Mouse (Mus musculus) midbrain, embryonic 16.5 days (tissue): ENCODE results near the gene Galnt2. TPM values are rescaled to one million over a fixed set of nuclear protein-coding genes. Genes with fewer than 3 reads are reported as not detected.

Experiments
- ATAC-seq: fragments of 200-750 bp; cut with Nextera tagmentation; 2 replicates; pipeline ENCODE4 v1.8.0; 2017; ENCODE audit warnings: moderate TSS enrichment
- H3K27ac ChIP-seq: fragments of 300-500 bp; sonication (generic); 2 replicates; pipeline ENCODE4 v1.5.1; 2014; ENCODE audit warnings: mild to moderate bottlenecking, low read length, mixed read lengths
- H3K27me3 ChIP-seq: fragments of 300-500 bp; sonication (generic); 2 replicates; pipeline ENCODE4 v1.6.1; 2014; ENCODE audit warnings: low read depth, low read length, mixed read lengths; ENCODE audit not compliant: control insufficient read depth, insufficient read depth
- H3K36me3 ChIP-seq: fragments of 300-500 bp; sonication (generic); 2 replicates; pipeline ENCODE4 v1.6.1; 2014; ENCODE audit warnings: mild to moderate bottlenecking, low read length, moderate library complexity, mixed read lengths; ENCODE audit not compliant: control insufficient read depth, insufficient read depth
- H3K4me1 ChIP-seq: fragments of 300-500 bp; sonication (generic); 2 replicates; pipeline ENCODE4 v1.6.1; 2014; ENCODE audit warnings: mild to moderate bottlenecking, low read length, mixed read lengths; ENCODE audit not compliant: control insufficient read depth, insufficient read depth
- H3K4me2 ChIP-seq: fragments of 300-500 bp; sonication (generic); 2 replicates; pipeline ENCODE4 v1.6.1; 2014; ENCODE audit warnings: mild to moderate bottlenecking, low read length, mixed read lengths
- H3K4me3 ChIP-seq: fragments of 300-500 bp; sonication (generic); 2 replicates; pipeline ENCODE4 v1.5.1; 2014; ENCODE audit warnings: low read depth, mild to moderate bottlenecking, low read length, moderate library complexity, mixed read lengths
- H3K9ac ChIP-seq: fragments of 300-500 bp; sonication (generic); 2 replicates; pipeline ENCODE4 v1.6.1; 2014; ENCODE audit warnings: low read depth, low read length, mixed read lengths
- H3K9me3 ChIP-seq: fragments of 300-500 bp; sonication (generic); replicated peaks from 2 replicates; pipeline ENCODE4 v1.6.1; 2014; ENCODE audit warnings: mild to moderate bottlenecking, low read length, mixed read lengths; ENCODE audit not compliant: control insufficient read depth, poor library complexity, severe bottlenecking
- WGBS: fragments of 180-500 bp; shearing (Covaris S2); extraction: QIAGEN DNeasy Blood & Tissue Kit; methylation state at CpG from one replicate; pipeline ENCODE4 v1.1.7; 2014; 5-methylcytosine and 5-hydroxymethylcytosine counted together
- polyA plus RNA-seq: library from polyadenylated mRNA; unstranded; fragments of >200 nt; fragmentation: Nextera tagmentation; extraction: Ambion mirVana; gene quantifications from 2 replicates; pipeline ENCODE4 v1.2.1, GENCODE M21; 2015

The Galnt2 gene
- polyA plus RNA-seq, 1 experiment from 2014 or later = 45.7 TPM

- Histone ChIP-seq H3K27ac (no peak overlapping the region), H3K9me3 (no peaks in the 10 kb centered on the region), H3K4me2 (no peak overlapping the region), H3K4me1 (no peaks in the 10 kb centered on the region), H3K9ac (no peak overlapping the region), H3K27me3 (no peaks in the 10 kb centered on the region), H3K36me3 (no peaks in the 10 kb centered on the region), H3K4me3 (no peak overlapping the region)
- no peak for ATAC-seq
These were observed 14.2 kb upstream of the Galnt2 start for GRCm38 (mm10) chr8:124216951-124217350.

GRCm38 (mm10) chr8:124229883-124230282 lies 1.3 kb upstream of the Galnt2 start:
- Histone ChIP-seq H3K27me3 (no peaks in the 10 kb centered on the region), H3K9ac (no peak overlapping the region), H3K36me3 (no peaks in the 10 kb centered on the region), H3K9me3 (no peaks in the 10 kb centered on the region), H3K4me1 (peaks cover 25% of the 10 kb centered on the region), H3K27ac (no peak overlapping the region), H3K4me2 (no peak overlapping the region), H3K4me3 (no peak overlapping the region)
- no peak for ATAC-seq
- 73% methylated on average over 2 of the region's 2 CpGs for WGBS

GRCm38 (mm10) chr8:124230496-124231175 lies 555 bp upstream of the Galnt2 start:
- H3K9ac ChIP-seq = peak overlapping the region; percentile 58
- no peaks in the 10 kb centered on the region for H3K27me3 ChIP-seq
- no peaks in the 10 kb centered on the region for H3K36me3 ChIP-seq
- peak overlapping the region; percentile 84 for H3K4me3 ChIP-seq
- no peaks in the 10 kb centered on the region for H3K9me3 ChIP-seq
- no peak; the same call in 1 of the 2 replicates for ATAC-seq
- peaks cover 26% of the 10 kb centered on the region for H3K4me1 ChIP-seq
- H3K4me2 ChIP-seq = peak overlapping the region; percentile 92
- H3K27ac ChIP-seq = peak overlapping the region; percentile 72
- WGBS = 55% methylated on average over 8 of the region's 8 CpGs

- Histone ChIP-seq H3K9ac (peak overlapping the region; percentile 86), H3K4me2 (peak overlapping the region; percentile 92), H3K4me1 (peaks cover 29% of the 10 kb centered on the region), H3K27me3 (no peaks in the 10 kb centered on the region), H3K36me3 (no peaks in the 10 kb centered on the region), H3K4me3 (peak overlapping the region; percentile 84), H3K27ac (peak overlapping the region; percentile 72), H3K9me3 (no peaks in the 10 kb centered on the region)
- peak; percentile 70 for ATAC-seq
- WGBS = under 1% methylated on average over 82 of the region's 83 CpGs
These were observed 491 bp downstream of the Galnt2 start for GRCm38 (mm10) chr8:124231485-124232279.

GRCm38 (mm10) chr8:124232280-124232600 lies 1.0 kb downstream of the Galnt2 start:
- peak overlapping the region; percentile 86 for H3K9ac ChIP-seq
- peaks cover 29% of the 10 kb centered on the region for H3K4me1 ChIP-seq
- no peaks in the 10 kb centered on the region for H3K36me3 ChIP-seq
- no peak for ATAC-seq
- H3K4me2 ChIP-seq = peak overlapping the region; percentile 92
- H3K27ac ChIP-seq = no peak overlapping the region
- H3K4me3 ChIP-seq = peak overlapping the region; percentile 84
- 5% methylated on average over 18 of the region's 18 CpGs for WGBS
- no peaks in the 10 kb centered on the region for H3K9me3 ChIP-seq
- H3K27me3 ChIP-seq = no peaks in the 10 kb centered on the region

- Histone ChIP-seq H3K36me3 (no peaks in the 10 kb centered on the region), H3K4me3 (no peak overlapping the region), H3K27ac (peak overlapping the region; percentile 35; the same call in 1 of the 2 replicates), H3K9ac (peak overlapping the region; percentile 28; the same call in 1 of the 2 replicates), H3K27me3 (no peaks in the 10 kb centered on the region), H3K4me2 (peak overlapping the region; percentile 92), H3K9me3 (no peaks in the 10 kb centered on the region), H3K4me1 (peaks cover 32% of the 10 kb centered on the region)
- WGBS = 45% methylated on average over 2 of the region's 2 CpGs
- no peak for ATAC-seq
These were observed 3.3 kb downstream of the Galnt2 start for GRCm38 (mm10) chr8:124234496-124234895.

GRCm38 (mm10) chr8:124235536-124235935 lies 4.3 kb downstream of the Galnt2 start:
- peaks cover 42% of the 10 kb centered on the region for H3K4me1 ChIP-seq
- no peaks in the 10 kb centered on the region for H3K9me3 ChIP-seq
- no peak overlapping the region for H3K4me3 ChIP-seq
- no peak overlapping the region for H3K9ac ChIP-seq
- no peaks in the 10 kb centered on the region for H3K36me3 ChIP-seq
- H3K27ac ChIP-seq = no peak overlapping the region
- ATAC-seq = no peak
- 97% methylated on average over 4 of the region's 4 CpGs for WGBS
- H3K4me2 ChIP-seq = no peak overlapping the region
- no peaks in the 10 kb centered on the region for H3K27me3 ChIP-seq

- no peaks in the 10 kb centered on the region for H3K36me3 ChIP-seq
- H3K27me3 ChIP-seq = no peaks in the 10 kb centered on the region
- no peaks in the 10 kb centered on the region; the same call in 1 of the 2 replicates for H3K9me3 ChIP-seq
- H3K9ac ChIP-seq = no peak overlapping the region
- H3K4me1 ChIP-seq = peaks cover 28% of the 10 kb centered on the region
- H3K4me2 ChIP-seq = no peak overlapping the region
- H3K27ac ChIP-seq = no peak overlapping the region
- no peak overlapping the region for H3K4me3 ChIP-seq
- WGBS = 88% methylated on average over 6 of the region's 6 CpGs
- ATAC-seq = no peak
These were observed 8.2 kb downstream of the Galnt2 start for GRCm38 (mm10) chr8:124239350-124239749.

- 69% methylated on average over 8 of the region's 8 CpGs for WGBS
- Histone ChIP-seq H3K9ac (0 out of 2 replicates have a peak overlapping the region, but pooled peaks have one; percentile 14), H3K9me3 (no peaks in the 10 kb centered on the region; the same call in 1 of the 2 replicates), H3K4me3 (no peak overlapping the region), H3K36me3 (no peaks in the 10 kb centered on the region; the same call in 1 of the 2 replicates), H3K27ac (peak overlapping the region; percentile 42; the same call in 1 of the 2 replicates), H3K4me1 (peaks cover 21% of the 10 kb centered on the region), H3K27me3 (no peaks in the 10 kb centered on the region), H3K4me2 (no peak overlapping the region)
- no peak for ATAC-seq
These were observed 9.7 kb downstream of the Galnt2 start for GRCm38 (mm10) chr8:124240932-124241331.
